Mouse (Mus musculus): ENCODE measurements around the gene Txndc9. TPM values are rescaled to one million over a fixed set of nuclear protein-coding genes. Genes with fewer than 3 reads are reported as not detected.

Txndc9 gene
- polyA plus RNA-seq, 1 experiment from 2014 or later: 53.1 TPM

- ATAC-seq: no peak
- Histone ChIP-seq H3K4me1 (ENCODE audit: insufficient read depth) (no peaks in the 10 kb centered on the region), H3K9me3 (ENCODE audit: low read length) (no peaks in the 10 kb centered on the region), H3K36me3 (replicated peaks; ENCODE audit: insufficient read depth, low read length) (no peaks in the 10 kb centered on the region), H3K27ac (ENCODE audit: low read depth) (no peak overlapping the region), H3K9ac (replicated peaks) (no peak overlapping the region), H3K4me2 (ENCODE audit: low read depth, low read length) (no peak overlapping the region), H3K4me3 (ENCODE audit: low read depth, low read length) (no peak overlapping the region), H3K27me3 (ENCODE audit: insufficient read depth, low read length) (no peaks in the 10 kb centered on the region)
- WGBS (ENCODE audit: insufficient replicate concordance): 70% methylated on average over 10 of the region's 10 CpGs
- no peak for TF ChIP-seq CTCF (IDR thresholded peaks at IDR 0.05; ENCODE audit: low read depth)
- no peak for TF ChIP-seq EP300 (IDR thresholded peaks at IDR 0.05; ENCODE audit: low read depth)
- DNase-seq: no peak
These were observed 32.1 kb downstream of the Txndc9 start for GRCm38 (mm10) chr1:37965571-37965970.

- H3K9me3 ChIP-seq (ENCODE audit: low read length): no peaks in the 10 kb centered on the region
- no peak overlapping the region for H3K4me3 ChIP-seq (ENCODE audit: low read depth, low read length)
- H3K27ac ChIP-seq (ENCODE audit: low read depth): no peak overlapping the region
- H3K27me3 ChIP-seq (ENCODE audit: insufficient read depth, low read length): no peaks in the 10 kb centered on the region
- 75% methylated on average over 5 of the region's 5 CpGs for WGBS (ENCODE audit: insufficient replicate concordance)
- H3K9ac ChIP-seq (replicated peaks): no peak overlapping the region
- H3K4me2 ChIP-seq (ENCODE audit: low read depth, low read length): no peak overlapping the region
- DNase-seq (no peak), ATAC-seq (no peak)
- TF ChIP-seq EP300 (IDR thresholded peaks at IDR 0.05; ENCODE audit: low read depth) (no peak), CTCF (IDR thresholded peaks at IDR 0.05; ENCODE audit: low read depth) (no peak)
- H3K36me3 ChIP-seq (replicated peaks; ENCODE audit: insufficient read depth, low read length): no peaks in the 10 kb centered on the region
- H3K4me1 ChIP-seq (ENCODE audit: insufficient read depth): no peaks in the 10 kb centered on the region
These were observed 38.2 kb downstream of the Txndc9 start for GRCm38 (mm10) chr1:37959486-37959885.

- DNase-seq (no peak), ATAC-seq (no peak)
- Histone ChIP-seq H3K4me3 (ENCODE audit: low read depth, low read length) (no peak overlapping the region), H3K27ac (ENCODE audit: low read depth) (no peak overlapping the region), H3K9ac (replicated peaks) (no peak overlapping the region), H3K9me3 (ENCODE audit: low read length) (no peaks in the 10 kb centered on the region), H3K4me1 (ENCODE audit: insufficient read depth) (no peaks in the 10 kb centered on the region), H3K27me3 (ENCODE audit: insufficient read depth, low read length) (no peaks in the 10 kb centered on the region), H3K4me2 (ENCODE audit: low read depth, low read length) (no peak overlapping the region), H3K36me3 (replicated peaks; ENCODE audit: insufficient read depth, low read length) (no peaks in the 10 kb centered on the region)
- whole genome bisulfite sequencing (ENCODE audit: insufficient replicate concordance): 70% methylated on average over 2 of the region's 2 CpGs
- TF ChIP-seq EP300 (IDR thresholded peaks at IDR 0.05; ENCODE audit: low read depth): no peak
These were observed 39.2 kb downstream of the Txndc9 start for GRCm38 (mm10) chr1:37958516-37958915.

GRCm38 (mm10) chr1:37957659-37958058, 40.0 kb downstream of the Txndc9 start, which contains the start of gene Lyg1:
Lyg1 (minus strand) TSS chr1:37957759.
- TF ChIP-seq EP300 (IDR thresholded peaks at IDR 0.05; ENCODE audit: low read depth): no peak
- no peak for TF ChIP-seq CTCF (IDR thresholded peaks at IDR 0.05; ENCODE audit: low read depth)
- H3K4me2 ChIP-seq (ENCODE audit: low read depth, low read length): no peak within 1 kb of the TSS
- WGBS (ENCODE audit: insufficient replicate concordance): 75% methylated on average over 5 of the region's 5 CpGs
- H3K27ac ChIP-seq (ENCODE audit: low read depth): no peak within 1 kb of the TSS
- no peak for ATAC-seq
- H3K4me1 ChIP-seq (ENCODE audit: insufficient read depth): no peaks in the 10 kb centered on the region
- no peak for DNase-seq
- no peaks in the 10 kb centered on the region for H3K36me3 ChIP-seq (replicated peaks; ENCODE audit: insufficient read depth, low read length)
- no peaks in the 10 kb centered on the region for H3K9me3 ChIP-seq (ENCODE audit: low read length)
- no peaks in the 10 kb centered on the region for H3K27me3 ChIP-seq (ENCODE audit: insufficient read depth, low read length)
- no peak within 1 kb of the TSS for H3K9ac ChIP-seq (replicated peaks)
- no peak within 1 kb of the TSS for H3K4me3 ChIP-seq (ENCODE audit: low read depth, low read length)

GRCm38 (mm10) chr1:37956690-37957431, 40.8 kb downstream of the Txndc9 start:
- H3K4me3 ChIP-seq (ENCODE audit: low read depth, low read length): no peak overlapping the region
- no peak for DNase-seq
- no peak for ATAC-seq
- WGBS (ENCODE audit: insufficient replicate concordance): 24% methylated on average over 3 of the region's 3 CpGs
- H3K36me3 ChIP-seq (replicated peaks; ENCODE audit: insufficient read depth, low read length): no peaks in the 10 kb centered on the region
- no peak overlapping the region for H3K27ac ChIP-seq (ENCODE audit: low read depth)
- no peak overlapping the region for H3K9ac ChIP-seq (replicated peaks)
- no peaks in the 10 kb centered on the region for H3K27me3 ChIP-seq (ENCODE audit: insufficient read depth, low read length)
- no peaks in the 10 kb centered on the region for H3K4me1 ChIP-seq (ENCODE audit: insufficient read depth)
- H3K4me2 ChIP-seq (ENCODE audit: low read depth, low read length): no peak overlapping the region
- TF ChIP-seq CTCF (IDR thresholded peaks at IDR 0.05; ENCODE audit: low read depth) (no peak), EP300 (IDR thresholded peaks at IDR 0.05; ENCODE audit: low read depth) (no peak)
- no peaks in the 10 kb centered on the region for H3K9me3 ChIP-seq (ENCODE audit: low read length)

GRCm38 (mm10) chr1:37955251-37955650, 42.4 kb downstream of the Txndc9 start:
- Histone ChIP-seq H3K4me3 (ENCODE audit: low read depth, low read length) (no peak overlapping the region), H3K27me3 (ENCODE audit: insufficient read depth, low read length) (no peaks in the 10 kb centered on the region), H3K4me1 (ENCODE audit: insufficient read depth) (no peaks in the 10 kb centered on the region), H3K27ac (ENCODE audit: low read depth) (no peak overlapping the region), H3K9ac (replicated peaks) (no peak overlapping the region), H3K36me3 (replicated peaks; ENCODE audit: insufficient read depth, low read length) (no peaks in the 10 kb centered on the region), H3K4me2 (ENCODE audit: low read depth, low read length) (no peak overlapping the region), H3K9me3 (ENCODE audit: low read length) (no peaks in the 10 kb centered on the region)
- TF ChIP-seq CTCF (IDR thresholded peaks at IDR 0.05; ENCODE audit: low read depth) (no peak), EP300 (IDR thresholded peaks at IDR 0.05; ENCODE audit: low read depth) (no peak)
- DNase-seq (no peak), ATAC-seq (no peak)
- 70% methylated on average over 2 of the region's 2 CpGs for WGBS (ENCODE audit: insufficient replicate concordance)

Data from liver, postnatal 0 days (tissue).